Mouse (Mus musculus) adrenal gland, adult 18-20 months (tissue): Measurements from ENCODE around the gene Cep41. TPM values are rescaled to one million over a fixed set of nuclear protein-coding genes. Genes with fewer than 3 reads are reported as not detected.

Experiments
- DNase-seq, 2 experiments: peaks; one replicate each; pipeline ENCODE4 v3.0.0; 2021 to 2022; ENCODE audit warnings: low spot score in 2 of 2
- total RNA-seq, 2 experiments: library from RNA; stranded (reverse); gene quantifications; 1 replicate in 1 of 2; 2 replicates in 1 of 2; pipeline ENCODE4 v1.2.3; 2021

Gene Cep41
- total RNA-seq, 2 experiments from 2014 or later: 6.1 to 7.3 TPM

- no peak for DNase-seq
These were observed 18.8 kb downstream of the Cep41 start for GRCm38 (mm10) chr6:30674714-30675280.

- DNase-seq: peak in 1 of 2 experiments; percentile 26
These were observed 19.6 kb downstream of the Cep41 start for GRCm38 (mm10) chr6:30673764-30674561.

- DNase-seq: no peak
These were observed 21.9 kb downstream of the Cep41 start for GRCm38 (mm10) chr6:30671696-30672095.

GRCm38 (mm10) chr6:30667585-30667984, 26.0 kb downstream of the Cep41 start:
- DNase-seq: no peak

GRCm38 (mm10) chr6:30666043-30666442, 27.5 kb downstream of the Cep41 start:
- no peak for DNase-seq

- no peak for DNase-seq
These were observed 28.3 kb downstream of the Cep41 start for GRCm38 (mm10) chr6:30665296-30665695.

GRCm38 (mm10) chr6:30664776-30665175, 28.8 kb downstream of the Cep41 start:
- no peak for DNase-seq

- no peak for DNase-seq
These were observed 34.9 kb downstream of the Cep41 start for GRCm38 (mm10) chr6:30658619-30659018.

- no peak for DNase-seq
These were observed 36.3 kb downstream of the Cep41 start for GRCm38 (mm10) chr6:30657279-30657678.

- no peak for DNase-seq
These were observed 38.6 kb downstream of the Cep41 start for GRCm38 (mm10) chr6:30654932-30655331.

GRCm38 (mm10) chr6:30654402-30654859, 39.1 kb downstream of the Cep41 start:
- DNase-seq: no peak

- DNase-seq: no peak
These were observed 40.0 kb downstream of the Cep41 start for GRCm38 (mm10) chr6:30653518-30653917.

GRCm38 (mm10) chr6:30652425-30653188, 40.9 kb downstream of the Cep41 start:
- no peak for DNase-seq

- peak in 1 of 2 experiments; percentile 19 for DNase-seq
These were observed 43.8 kb downstream of the Cep41 start for GRCm38 (mm10) chr6:30649651-30650296.

GRCm38 (mm10) chr6:30645379-30645778, 48.2 kb downstream of the Cep41 start:
- DNase-seq: no peak

- DNase-seq: no peak
These were observed 49.1 kb downstream of the Cep41 start for GRCm38 (mm10) chr6:30644462-30644861.

GRCm38 (mm10) chr6:30643694-30644460, 49.7 kb downstream of the Cep41 start:
- no peak for DNase-seq

- no peak for DNase-seq
These were observed 54.8 kb downstream of the Cep41 start, which contains the start of gene Cpa1 for GRCm38 (mm10) chr6:30638674-30639268. Cpa1 (plus strand) TSS chr6:30639218.

GRCm38 (mm10) chr6:30636186-30636842, 57.2 kb downstream of the Cep41 start:
- no peak for DNase-seq
